8 mouse cellular contexts compared by ENCODE assay signal in genomic region chr16:4419546-4420297, GRCm38 (mm10). TPM values are rescaled to one million over a fixed set of nuclear protein-coding genes. Genes with fewer than 3 reads are reported as not detected.
DNase-seq lines count a peak whose midpoint lies in the region; ATAC-seq and TF ChIP-seq lines count a peak whose summit lies in the region.

No protein-coding gene starts in this region.

- peak overlapping the region; percentile 79 for H3K4me3 ChIP-seq in brown adipose tissue, adult 24 weeks (ENCODE audit: insufficient read depth, low read depth, low read length)
- peak overlapping the region; percentile 81 for H3K4me3 ChIP-seq in forebrain, embryonic 12.5 days (replicated peaks)
- peak overlapping the region; percentile 56 for H3K4me3 ChIP-seq in hindbrain, embryonic 16.5 days (ENCODE audit: low read length)
- peak overlapping the region; percentile 78 for H3K4me3 ChIP-seq in limb, embryonic 14.5 days (replicated peaks; ENCODE audit: low read length)
- peak overlapping the region; percentile 89 for H3K4me3 ChIP-seq in midbrain, embryonic 13.5 days (replicated peaks)
- H3K4me3 ChIP-seq in stomach, embryonic 16.5 days (replicated peaks; ENCODE audit: low read length): peak overlapping the region; percentile 78

- 0 out of 2 replicates have a peak overlapping the region, but pooled peaks have one; percentile 32 for H3K27ac ChIP-seq in brown adipose tissue, adult 24 weeks (replicated peaks; ENCODE audit: low read depth, low read length)
- peak overlapping the region; percentile 78 for H3K27ac ChIP-seq in forebrain, embryonic 12.5 days
- H3K27ac ChIP-seq in hindbrain, embryonic 16.5 days (ENCODE audit: low read depth, low read length): peak overlapping the region; percentile 87
- peak overlapping the region; percentile 48; the same call in 1 of the 2 replicates for H3K27ac ChIP-seq in limb, embryonic 14.5 days (replicated peaks; ENCODE audit: low read depth, low read length)
- peak overlapping the region; percentile 87 for H3K27ac ChIP-seq in midbrain, embryonic 13.5 days
- peak overlapping the region; percentile 80 for H3K27ac ChIP-seq in stomach, embryonic 16.5 days (ENCODE audit: low read length)

- H3K36me3 ChIP-seq in forebrain, embryonic 12.5 days (replicated peaks): no peaks in the 10 kb centered on the region
- no peaks in the 10 kb centered on the region for H3K36me3 ChIP-seq in hindbrain, embryonic 16.5 days (ENCODE audit: control insufficient read depth, insufficient read depth, low read length)
- H3K36me3 ChIP-seq in limb, embryonic 14.5 days (ENCODE audit: control insufficient read depth, insufficient read depth, low read length): no peaks in the 10 kb centered on the region
- no peaks in the 10 kb centered on the region for H3K36me3 ChIP-seq in midbrain, embryonic 13.5 days
- no peaks in the 10 kb centered on the region for H3K36me3 ChIP-seq in stomach, embryonic 16.5 days (ENCODE audit: control insufficient read depth, insufficient read depth, low read length)

- ATAC-seq in forebrain, embryonic 12.5 days (ENCODE audit: low FRiP score): peak; percentile 86
- peak; percentile 86 for ATAC-seq in hindbrain, embryonic 16.5 days
- ATAC-seq in limb, embryonic 14.5 days (ENCODE audit: low FRiP score, low read depth): peak; percentile 61
- ATAC-seq in midbrain, embryonic 13.5 days: peak; percentile 90
- ATAC-seq in stomach, embryonic 16.5 days (ENCODE audit: insufficient read depth, low FRiP score): peak; percentile 81

- H3K4me2 ChIP-seq in forebrain, embryonic 12.5 days: peak overlapping the region; percentile 95
- H3K4me2 ChIP-seq in hindbrain, embryonic 16.5 days (ENCODE audit: low read length): peak overlapping the region; percentile 97
- peak overlapping the region; percentile 97 for H3K4me2 ChIP-seq in limb, embryonic 14.5 days (replicated peaks; ENCODE audit: low read depth, low read length, severe bottlenecking)
- peak overlapping the region; percentile 86 for H3K4me2 ChIP-seq in midbrain, embryonic 13.5 days (replicated peaks)
- H3K4me2 ChIP-seq in stomach, embryonic 16.5 days (ENCODE audit: low read depth, low read length): peak overlapping the region; percentile 94

- H3K27me3 ChIP-seq in forebrain, embryonic 12.5 days: peaks cover 30% of the 10 kb centered on the region
- no peaks in the 10 kb centered on the region for H3K27me3 ChIP-seq in hindbrain, embryonic 16.5 days (replicated peaks; ENCODE audit: control insufficient read depth, insufficient read depth, low read length)
- H3K27me3 ChIP-seq in limb, embryonic 14.5 days (ENCODE audit: control insufficient read depth, insufficient read depth, low read length): peaks cover 18% of the 10 kb centered on the region; the same call in 1 of the 2 replicates
- H3K27me3 ChIP-seq in midbrain, embryonic 13.5 days: peaks cover 18% of the 10 kb centered on the region
- H3K27me3 ChIP-seq in stomach, embryonic 16.5 days (ENCODE audit: control insufficient read depth, insufficient read depth, low read length): 0 out of 2 replicates have a peak, but pooled peaks cover 5% of the 10 kb centered on the region

- 0 out of 2 replicates have a peak, but pooled peaks have one; percentile 23 for TF ChIP-seq POLR2A in limb, embryonic 14.5 days (IDR thresholded peaks at IDR 0.05; ENCODE audit: borderline replicate concordance, extremely low read depth, insufficient read depth, insufficient read length)

- peak; percentile 50 for DNase-seq in layer of hippocampus, adult 11-12 months (ENCODE audit: low spot score)
- DNase-seq in layer of hippocampus, adult 8-10 months (ENCODE audit: low spot score in 2 of 2): no peak
- DNase-seq in limb, embryonic 14.5 days (ENCODE audit: low spot score): peak; percentile 24

- H3K9ac ChIP-seq in forebrain, embryonic 12.5 days: peak overlapping the region; percentile 75
- peak overlapping the region; percentile 73 for H3K9ac ChIP-seq in hindbrain, embryonic 16.5 days (ENCODE audit: low read depth, low read length)
- H3K9ac ChIP-seq in limb, embryonic 14.5 days (ENCODE audit: low read depth, low read length, severe bottlenecking): peak overlapping the region; percentile 69
- peak overlapping the region; percentile 86 for H3K9ac ChIP-seq in midbrain, embryonic 13.5 days (replicated peaks)
- H3K9ac ChIP-seq in stomach, embryonic 16.5 days (ENCODE audit: low read length): peak overlapping the region; percentile 86

- H3K9me3 ChIP-seq in forebrain, embryonic 12.5 days: no peaks in the 10 kb centered on the region
- H3K9me3 ChIP-seq in hindbrain, embryonic 16.5 days (ENCODE audit: control insufficient read depth, low read length): no peaks in the 10 kb centered on the region
- no peaks in the 10 kb centered on the region for H3K9me3 ChIP-seq in limb, embryonic 14.5 days (ENCODE audit: control insufficient read depth, low read length)
- no peaks in the 10 kb centered on the region for H3K9me3 ChIP-seq in midbrain, embryonic 13.5 days
- no peaks in the 10 kb centered on the region for H3K9me3 ChIP-seq in stomach, embryonic 16.5 days (replicated peaks; ENCODE audit: control insufficient read depth, low read length)

- peaks cover 27% of the 10 kb centered on the region for H3K4me1 ChIP-seq in brown adipose tissue, adult 24 weeks (ENCODE audit: control insufficient read depth, insufficient read depth, insufficient read length, low read length)
- peaks cover 29% of the 10 kb centered on the region for H3K4me1 ChIP-seq in forebrain, embryonic 12.5 days
- H3K4me1 ChIP-seq in hindbrain, embryonic 16.5 days (ENCODE audit: control insufficient read depth, insufficient read depth, low read depth, low read length): peaks cover 44% of the 10 kb centered on the region
- H3K4me1 ChIP-seq in limb, embryonic 14.5 days (ENCODE audit: control insufficient read depth, insufficient read depth, low read length): peaks cover 22% of the 10 kb centered on the region
- peaks cover 47% of the 10 kb centered on the region for H3K4me1 ChIP-seq in midbrain, embryonic 13.5 days (replicated peaks)
- H3K4me1 ChIP-seq in stomach, embryonic 16.5 days (ENCODE audit: control insufficient read depth, insufficient read depth, low read length): peaks cover 22% of the 10 kb centered on the region

- WGBS in forebrain, embryonic 12.5 days: under 1% methylated on average over 85 of the region's 85 CpGs
- WGBS in hindbrain, embryonic 16.5 days: 0% methylated on average over 69 of the region's 85 CpGs
- under 1% methylated on average over 69 of the region's 85 CpGs for WGBS in limb, embryonic 14.5 days
- 1% methylated on average over 81 of the region's 85 CpGs for WGBS in midbrain, embryonic 13.5 days
- under 1% methylated on average over 85 of the region's 85 CpGs for WGBS in stomach, embryonic 16.5 days

RNA-seq across cellular contexts. Expression of gene Adcy9, which starts 0.6 kb away (rescaled TPM):
- total RNA-seq in layer of hippocampus, adult 8-10 months (2022): 100 to 1,000 TPM in 2 of 4 experiments, 10 to 100 TPM in 2; 89.1 to 103 (median 99.7) TPM
- polyA plus RNA-seq in brown adipose tissue, adult 24 weeks (2012; ENCODE audit: insufficient read depth, insufficient read length, missing spikeins): 5.7 and 6.3 TPM in 2 replicates
- 1.4 and 1.8 TPM in 2 replicates for polyA plus RNA-seq in forebrain, embryonic 12.5 days (2016; fragmentation: Nextera tagmentation; extraction: Ambion mirVana)
- 4.0 and 5.0 TPM in 2 replicates for polyA plus RNA-seq in hindbrain, embryonic 16.5 days (2015; fragmentation: Nextera tagmentation; extraction: Ambion mirVana)
- 3.2 and 4.1 TPM in 2 replicates for polyA plus RNA-seq in limb, embryonic 14.5 days (2012; rRNA removed)
- 2.4 and 2.7 TPM in 2 replicates for polyA plus RNA-seq in limb, embryonic 14.5 days (2014; fragmentation: Nextera tagmentation; extraction: Ambion mirVana)
- 2.4 and 2.8 TPM in 2 replicates for polyA plus RNA-seq in midbrain, embryonic 13.5 days (2015; fragmentation: Nextera tagmentation; extraction: Ambion mirVana)
- 1.3 and 1.5 TPM in 2 replicates for polyA plus RNA-seq in stomach, embryonic 16.5 days (2015; fragmentation: Nextera tagmentation; extraction: Ambion mirVana)

Comparison
In these comparisons a context has a peak if more than half of its experiments do, and no peak if none do; other contexts are left out.
1. DNase-seq: peak in layer of hippocampus, adult 11-12 months (single experiment) and limb, embryonic 14.5 days (single experiment); none in layer of hippocampus, adult 8-10 months (0 of 2).
2. H3K27ac ChIP-seq: peak in every context shown above with its lines; median percentile 87 in hindbrain, embryonic 16.5 days; 87 in midbrain, embryonic 13.5 days; 80 in stomach, embryonic 16.5 days; 78 in forebrain, embryonic 12.5 days; 48 in limb, embryonic 14.5 days; 32 in brown adipose tissue, adult 24 weeks.
3. Peak in every context shown above with its lines, with median percentiles within 50 percentile points of each other: H3K4me3 ChIP-seq, ATAC-seq, H3K4me2 ChIP-seq and H3K9ac ChIP-seq.